Mouse (Mus musculus): ENCODE data around the gene Gm5930. TPM values are rescaled to one million over a fixed set of nuclear protein-coding genes. Genes with fewer than 3 reads are reported as not detected.
"Not testable (repeated sequence)": the region's sequence is repeated elsewhere in the genome, so short reads cannot be mapped to it uniquely, and the experiment has no call there.

The Gm5930 gene
- polyA plus RNA-seq (2015; fragmentation: Nextera tagmentation; extraction: Ambion mirVana) = not detected in 2 replicates

GRCm38 (mm10) chr14:44338484-44338883 lies at the start of gene Gm5930:
TSS of gene Gm5930 (minus strand) at chr14:44338584.
- not testable (repeated sequence) for H3K9ac ChIP-seq; H3K4me2 ChIP-seq (replicated peaks); H3K27me3 ChIP-seq; H3K27ac ChIP-seq (replicated peaks); H3K4me3 ChIP-seq (replicated peaks); H3K9me3 ChIP-seq (replicated peaks); H3K4me1 ChIP-seq; ATAC-seq (ENCODE audit: insufficient number of reproducible peaks, low FRiP score, low TSS enrichment, low read depth); H3K36me3 ChIP-seq
- no CpG with 5 or more reads among the region's 2 CpGs for WGBS

DNA sequence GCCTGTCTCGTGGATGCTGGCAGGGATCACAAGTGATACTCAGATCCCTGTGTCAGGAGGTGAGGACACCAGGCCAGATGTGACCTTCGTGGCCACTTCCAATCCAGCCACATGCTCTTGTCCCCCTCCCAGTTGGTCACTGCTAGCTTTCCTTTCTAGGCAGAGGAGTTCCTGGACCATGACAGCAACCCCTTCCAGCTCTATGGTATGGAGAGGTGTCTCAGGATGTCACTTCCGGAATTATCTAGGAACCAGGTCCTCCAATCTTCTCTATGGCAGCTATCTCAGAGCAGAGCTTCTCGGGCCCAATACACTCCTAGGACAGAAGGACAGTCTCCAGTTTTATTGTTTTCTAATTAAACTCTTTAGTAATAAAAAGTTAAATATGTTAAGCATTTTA lies 45.8 kb upstream of the Gm5930 start:
- whole genome bisulfite sequencing = 73% methylated on average over 4 of the region's 4 CpGs
- not testable (repeated sequence) for H3K4me1 ChIP-seq

DNA sequence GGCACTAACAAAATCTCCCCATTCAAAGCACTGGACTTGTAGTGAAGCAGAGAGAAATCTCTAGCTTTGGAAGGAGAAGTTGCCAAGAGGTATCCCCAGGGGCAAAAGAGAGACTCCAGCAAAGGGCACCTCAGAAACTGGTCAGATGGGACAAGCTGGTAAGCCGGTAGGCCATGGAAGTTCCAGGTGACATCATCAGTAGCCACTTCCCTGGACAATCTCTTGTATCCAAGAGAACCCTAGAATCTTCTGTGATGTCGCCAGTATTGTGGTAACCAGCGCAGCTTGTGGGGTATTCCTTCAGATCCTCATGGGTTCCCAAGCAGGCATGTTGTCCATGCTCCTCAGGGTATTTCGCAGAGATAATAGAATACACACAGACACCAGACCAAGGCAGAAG lies 26.7 kb upstream of the Gm5930 start, which contains the start of gene Gm8229:
Gm8229 (plus strand) TSS at position 301 of the 400 bp plus-strand sequence.
- not testable (repeated sequence) for H3K27me3 ChIP-seq; H3K27ac ChIP-seq (replicated peaks); H3K4me1 ChIP-seq; H3K9me3 ChIP-seq (replicated peaks); H3K4me3 ChIP-seq (replicated peaks); H3K9ac ChIP-seq; H3K4me2 ChIP-seq (replicated peaks); ATAC-seq (ENCODE audit: insufficient number of reproducible peaks, low FRiP score, low TSS enrichment, low read depth); H3K36me3 ChIP-seq
- 93% methylated on average over 4 of the region's 4 CpGs for WGBS

More for the DNA sequence above, 45.8 kb upstream of the Gm5930 start:
- H3K27ac ChIP-seq (replicated peaks); H3K9me3 ChIP-seq (replicated peaks); H3K4me2 ChIP-seq (replicated peaks); H3K27me3 ChIP-seq; H3K36me3 ChIP-seq; H3K4me3 ChIP-seq (replicated peaks); ATAC-seq (ENCODE audit: insufficient number of reproducible peaks, low FRiP score, low TSS enrichment, low read depth); H3K9ac ChIP-seq: not testable (repeated sequence)

GRCm38 (mm10) chr14:44362301-44362700 lies 23.9 kb upstream of the Gm5930 start:
- H3K36me3 ChIP-seq; H3K9me3 ChIP-seq (replicated peaks); H3K27me3 ChIP-seq; H3K27ac ChIP-seq (replicated peaks); H3K4me3 ChIP-seq (replicated peaks); H3K9ac ChIP-seq; ATAC-seq (ENCODE audit: insufficient number of reproducible peaks, low FRiP score, low TSS enrichment, low read depth); H3K4me1 ChIP-seq; H3K4me2 ChIP-seq (replicated peaks): not testable (repeated sequence)

DNA sequence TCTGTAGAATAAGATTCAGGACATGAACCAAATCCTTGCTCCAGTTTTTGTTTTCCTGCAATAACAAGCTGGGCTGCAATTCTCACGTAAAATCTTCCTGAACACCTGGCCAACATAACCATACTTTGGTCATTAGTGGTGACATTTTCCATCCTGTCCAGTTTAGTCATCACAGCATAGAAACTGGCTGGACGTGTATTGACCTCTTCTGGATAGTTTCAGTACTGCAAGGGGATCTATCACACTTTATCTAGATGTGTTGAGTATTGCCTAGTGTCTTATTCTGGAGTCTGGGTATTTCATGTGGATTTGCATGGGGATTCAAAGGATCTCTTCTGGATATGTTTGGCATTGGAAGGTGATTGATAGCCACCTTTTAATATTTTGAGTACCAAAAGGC lies 23.0 kb upstream of the Gm5930 start:
- ATAC-seq (ENCODE audit: insufficient number of reproducible peaks, low FRiP score, low TSS enrichment, low read depth); H3K27me3 ChIP-seq; H3K36me3 ChIP-seq; H3K4me2 ChIP-seq (replicated peaks); H3K9ac ChIP-seq; H3K27ac ChIP-seq (replicated peaks); H3K4me1 ChIP-seq; H3K4me3 ChIP-seq (replicated peaks); H3K9me3 ChIP-seq (replicated peaks): not testable (repeated sequence)
- WGBS = 26% methylated on average over 2 of the region's 2 CpGs

GRCm38 (mm10) chr14:44312049-44312448 lies 26.3 kb downstream of the Gm5930 start:
- not testable (repeated sequence) for H3K27me3 ChIP-seq; ATAC-seq (ENCODE audit: insufficient number of reproducible peaks, low FRiP score, low TSS enrichment, low read depth)
- WGBS = 77% methylated on average over 4 of the region's 4 CpGs

DNA sequence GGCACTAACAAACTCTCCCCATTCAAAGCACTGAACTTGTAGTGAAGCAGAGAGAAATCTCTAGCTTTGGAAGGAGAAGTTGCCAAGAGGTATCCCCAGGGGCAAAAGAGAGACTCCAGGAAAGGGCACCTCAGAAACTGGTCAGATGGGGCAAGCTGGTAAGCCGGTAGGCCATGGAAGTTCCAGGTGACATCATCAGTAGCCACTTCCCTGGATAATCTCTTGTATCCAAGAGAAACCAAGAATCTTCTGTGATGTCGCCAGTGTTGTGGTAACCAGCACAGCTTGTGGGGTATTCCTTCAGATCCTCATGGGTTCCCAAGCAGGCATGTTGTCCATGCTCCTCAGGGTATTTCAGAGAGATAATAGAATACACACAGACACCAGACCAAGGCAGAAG lies 53.1 kb downstream of the Gm5930 start, which contains the start of gene Gm8220:
Gm8220 (plus strand) TSS at position 301 of the 400 bp plus-strand sequence.
- not testable (repeated sequence) for H3K36me3 ChIP-seq; H3K27me3 ChIP-seq; ATAC-seq (ENCODE audit: insufficient number of reproducible peaks, low FRiP score, low TSS enrichment, low read depth); H3K27ac ChIP-seq (replicated peaks); H3K4me3 ChIP-seq (replicated peaks); H3K4me2 ChIP-seq (replicated peaks); H3K4me1 ChIP-seq; H3K9me3 ChIP-seq (replicated peaks); H3K9ac ChIP-seq
- WGBS = 85% methylated on average over 2 of the region's 2 CpGs

More at GRCm38 (mm10) chr14:44312049-44312448, 26.3 kb downstream of the Gm5930 start:
- not testable (repeated sequence) for H3K27ac ChIP-seq (replicated peaks); H3K9ac ChIP-seq; H3K36me3 ChIP-seq; H3K4me3 ChIP-seq (replicated peaks); H3K4me2 ChIP-seq (replicated peaks); H3K9me3 ChIP-seq (replicated peaks); H3K4me1 ChIP-seq

Other genes with a start within 250 kb of the Gm5930 start
- 0.25 and 0.48 TPM in 2 replicates for gene Ear2, start 235.9 kb downstream of the Gm5930 start, polyA plus RNA-seq (2015; fragmentation: Nextera tagmentation; extraction: Ambion mirVana)
- not detected in 2 replicates for gene Gm3327, start 214.7 kb downstream of the Gm5930 start, polyA plus RNA-seq (2015; fragmentation: Nextera tagmentation; extraction: Ambion mirVana)
- not detected in 2 replicates for gene Gm8212, start 140.9 kb downstream of the Gm5930 start, polyA plus RNA-seq (2015; fragmentation: Nextera tagmentation; extraction: Ambion mirVana)
- not detected in 2 replicates for gene 4930503E14Rik, start 125.3 kb downstream of the Gm5930 start, polyA plus RNA-seq (2015; fragmentation: Nextera tagmentation; extraction: Ambion mirVana)
- not detected in 2 replicates for gene Gm8220, start 53.0 kb downstream of the Gm5930 start, polyA plus RNA-seq (2015; fragmentation: Nextera tagmentation; extraction: Ambion mirVana)
- not detected in 2 replicates for gene Gm8229, start 26.8 kb upstream of the Gm5930 start, polyA plus RNA-seq (2015; fragmentation: Nextera tagmentation; extraction: Ambion mirVana)
- not detected in 2 replicates for gene Gm3371, start 72.1 kb upstream of the Gm5930 start, polyA plus RNA-seq (2015; fragmentation: Nextera tagmentation; extraction: Ambion mirVana)
- gene Gm8232, start 95.1 kb upstream of the Gm5930 start, polyA plus RNA-seq (2015; fragmentation: Nextera tagmentation; extraction: Ambion mirVana) = not detected in 2 replicates
- gene BC061237, start 153.9 kb upstream of the Gm5930 start, polyA plus RNA-seq (2015; fragmentation: Nextera tagmentation; extraction: Ambion mirVana) = not detected in 2 replicates
- not detected in 2 replicates for gene Gm17093, start 179.7 kb upstream of the Gm5930 start, polyA plus RNA-seq (2015; fragmentation: Nextera tagmentation; extraction: Ambion mirVana)
- gene Gm8247, start 244.6 kb upstream of the Gm5930 start, polyA plus RNA-seq (2015; fragmentation: Nextera tagmentation; extraction: Ambion mirVana) = not detected in 2 replicates

Data from embryonic facial prominence, embryonic 15.5 days (tissue).